Mouse (Mus musculus): Measurements from ENCODE around the gene Carns1. TPM values are rescaled to one million over a fixed set of nuclear protein-coding genes. Genes with fewer than 3 reads are reported as not detected.

Gene Carns1
- polyA plus RNA-seq, 1 experiment = not detected

DNA sequence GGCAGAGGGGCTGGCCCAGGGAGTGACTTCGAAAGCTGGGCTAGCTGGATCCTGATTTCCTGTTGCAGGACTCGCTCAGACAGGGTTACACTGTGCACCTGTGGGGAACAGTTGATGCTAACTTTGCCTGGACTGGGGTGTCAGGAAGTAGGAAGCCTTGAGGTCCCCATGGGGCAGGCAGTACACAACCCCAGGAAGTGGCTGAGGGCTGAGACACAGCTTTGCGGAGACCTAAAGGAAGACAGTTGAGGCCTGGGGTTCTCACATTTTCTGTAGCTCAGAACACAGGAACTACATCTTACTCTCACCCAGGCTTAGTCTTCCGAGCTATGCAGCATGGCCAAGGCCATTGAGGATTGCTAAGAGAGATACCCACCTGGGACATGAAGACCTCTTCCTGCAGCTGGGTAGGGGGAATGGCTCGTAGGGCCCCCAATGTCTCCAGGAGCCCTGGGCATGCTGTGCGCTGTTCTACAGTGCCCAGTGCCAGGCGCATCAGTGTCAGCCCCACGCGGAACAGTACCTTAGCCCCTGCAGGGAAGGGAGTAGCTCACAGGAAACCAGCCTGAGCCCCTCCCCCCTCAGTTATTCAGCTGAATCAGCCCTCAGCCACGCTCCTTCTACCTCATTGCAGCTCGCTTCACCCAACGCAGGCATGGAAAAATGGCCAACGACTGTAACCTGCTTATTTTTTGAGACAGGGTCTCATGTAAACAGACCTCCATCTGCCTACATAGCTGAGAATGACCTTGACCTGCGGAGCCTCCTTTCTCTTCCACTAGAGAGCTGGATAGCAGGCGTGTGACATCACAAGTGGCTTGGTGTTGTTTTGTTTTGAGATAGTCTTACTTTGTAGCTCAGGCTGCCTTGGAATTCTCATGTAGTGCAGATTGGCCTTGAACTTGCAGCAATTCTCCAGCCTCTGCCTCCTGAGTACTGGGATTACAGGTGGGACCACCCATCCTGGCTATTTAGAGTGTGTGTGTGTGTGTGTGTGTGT lies 10.0 kb upstream of the Carns1 start:
- WGBS = 63% methylated on average over 15 of the region's 15 CpGs
- TF ChIP-seq POLR2A (IDR thresholded peaks at IDR 0.05; ENCODE audit: insufficient read depth, low read depth, low read length) = no peak
- no peak for TF ChIP-seq CTCF (IDR thresholded peaks at IDR 0.05; ENCODE audit: insufficient read depth, low read depth, low read length)
- Histone ChIP-seq H3K4me1 (ENCODE audit: control insufficient read depth, insufficient read depth, low read length) (peaks cover 13% of the 10 kb centered on the region), H3K27ac (ENCODE audit: insufficient read depth, low read depth, low read length) (no peak overlapping the region), H3K4me3 (ENCODE audit: insufficient read depth, low read depth, low read length) (no peak overlapping the region)

DNA sequence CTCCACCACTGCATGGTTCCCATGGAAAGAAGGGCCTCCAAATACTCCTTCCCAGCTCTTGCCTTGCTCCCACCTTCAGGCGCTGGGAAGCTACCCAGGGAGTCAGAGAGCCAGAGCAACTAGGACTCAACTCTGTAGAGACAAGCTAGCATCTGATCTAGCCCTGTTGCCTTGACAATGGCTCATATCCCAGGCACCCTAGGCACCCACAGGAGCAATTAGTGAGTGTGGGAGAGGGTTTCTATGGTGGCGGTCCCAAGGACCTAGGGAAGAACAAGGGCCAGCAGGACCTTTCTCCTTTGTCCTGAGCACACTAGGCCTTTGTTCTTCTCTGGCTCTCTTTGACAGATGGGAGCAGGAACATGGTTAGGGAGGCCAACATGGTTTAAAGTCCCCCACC lies 8.4 kb upstream of the Carns1 start:
- TF ChIP-seq POLR2A (IDR thresholded peaks at IDR 0.05; ENCODE audit: insufficient read depth, low read depth, low read length) = no peak
- TF ChIP-seq CTCF (IDR thresholded peaks at IDR 0.05; ENCODE audit: insufficient read depth, low read depth, low read length) = no peak
- 51% methylated on average over 2 of the region's 2 CpGs for WGBS
- peaks cover 13% of the 10 kb centered on the region for H3K4me1 ChIP-seq (ENCODE audit: control insufficient read depth, insufficient read depth, low read length)
- no peak overlapping the region for H3K27ac ChIP-seq (ENCODE audit: insufficient read depth, low read depth, low read length)
- H3K4me3 ChIP-seq (ENCODE audit: insufficient read depth, low read depth, low read length) = no peak overlapping the region

DNA sequence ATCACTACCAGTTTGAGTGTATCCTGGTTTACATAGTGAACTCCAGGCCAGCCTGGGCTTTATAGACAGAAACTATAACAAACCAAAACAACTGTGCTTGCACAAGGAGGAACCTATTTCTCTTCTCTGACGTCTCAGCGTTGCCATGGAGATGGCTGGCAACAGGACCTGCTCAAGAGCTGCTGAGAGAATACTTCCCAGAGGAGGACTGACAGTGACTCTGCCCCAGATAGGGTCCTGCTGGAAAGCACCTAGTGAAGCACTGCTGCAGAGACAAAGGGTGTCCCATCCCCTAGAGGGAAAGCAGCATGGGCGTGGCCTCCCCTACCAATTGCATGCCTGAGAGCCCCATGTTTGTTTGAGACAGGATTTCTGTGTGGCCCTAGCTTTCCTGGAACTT lies 6.6 kb upstream of the Carns1 start:
- Histone ChIP-seq H3K4me3 (ENCODE audit: insufficient read depth, low read depth, low read length) (no peak overlapping the region), H3K27ac (ENCODE audit: insufficient read depth, low read depth, low read length) (no peak overlapping the region), H3K4me1 (ENCODE audit: control insufficient read depth, insufficient read depth, low read length) (peaks cover 10% of the 10 kb centered on the region)
- no peak for TF ChIP-seq CTCF (IDR thresholded peaks at IDR 0.05; ENCODE audit: insufficient read depth, low read depth, low read length)
- no peak for TF ChIP-seq POLR2A (IDR thresholded peaks at IDR 0.05; ENCODE audit: insufficient read depth, low read depth, low read length)
- WGBS = 36% methylated on average over 3 of the region's 3 CpGs

DNA sequence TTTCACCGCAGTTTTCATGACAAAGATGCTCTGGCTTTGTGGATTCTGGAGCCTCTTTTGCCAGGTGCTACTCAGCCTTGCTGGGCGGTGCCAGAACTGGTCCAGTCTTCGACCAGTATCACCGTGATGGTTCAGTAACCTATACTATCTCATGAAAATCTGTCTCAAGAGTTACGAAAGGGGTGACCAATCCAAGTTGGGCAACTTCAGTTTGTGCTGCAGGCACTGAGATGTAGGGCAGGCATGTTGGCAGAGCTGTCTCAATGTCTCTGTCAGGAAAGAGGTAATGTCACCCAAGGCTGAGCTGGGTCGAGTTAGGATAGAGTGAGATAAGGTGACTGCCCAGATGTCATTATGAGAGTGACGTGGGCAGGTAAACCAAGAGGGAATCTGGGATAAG lies 5.1 kb upstream of the Carns1 start:
- peaks cover 12% of the 10 kb centered on the region for H3K4me1 ChIP-seq (ENCODE audit: control insufficient read depth, insufficient read depth, low read length)
- TF ChIP-seq POLR2A (IDR thresholded peaks at IDR 0.05; ENCODE audit: insufficient read depth, low read depth, low read length) (no peak), CTCF (IDR thresholded peaks at IDR 0.05; ENCODE audit: insufficient read depth, low read depth, low read length) (no peak)
- no peak overlapping the region for H3K27ac ChIP-seq (ENCODE audit: insufficient read depth, low read depth, low read length)
- 92% methylated on average over 7 of the region's 7 CpGs for WGBS
- no peak overlapping the region for H3K4me3 ChIP-seq (ENCODE audit: insufficient read depth, low read depth, low read length)

DNA sequence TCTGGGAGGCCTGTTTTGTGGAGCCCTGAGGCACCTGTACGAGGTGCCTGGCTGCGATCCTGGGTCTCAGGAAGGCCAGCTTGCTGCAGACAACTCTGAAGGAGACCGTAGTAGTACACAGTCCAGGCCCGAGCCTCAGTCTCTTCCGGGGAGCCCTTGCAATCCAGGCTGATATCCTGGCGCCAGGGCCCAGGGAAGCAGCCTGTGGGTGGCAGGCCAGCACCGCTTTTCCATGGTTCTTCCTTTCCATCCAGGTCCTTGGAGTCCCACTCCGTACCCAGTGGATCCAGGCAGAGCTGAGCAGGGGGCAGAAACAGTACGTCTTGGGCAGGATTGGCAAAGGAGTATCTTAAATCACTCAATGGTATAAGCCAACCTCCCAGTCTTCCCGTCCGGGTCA lies 2.4 kb downstream of the Carns1 start:
- TF ChIP-seq POLR2A (IDR thresholded peaks at IDR 0.05; ENCODE audit: insufficient read depth, low read depth, low read length) (no peak), CTCF (IDR thresholded peaks at IDR 0.05; ENCODE audit: insufficient read depth, low read depth, low read length) (no peak)
- 71% methylated on average over 11 of the region's 11 CpGs for WGBS
- no peak overlapping the region for H3K27ac ChIP-seq (ENCODE audit: insufficient read depth, low read depth, low read length)
- H3K4me3 ChIP-seq (ENCODE audit: insufficient read depth, low read depth, low read length) = no peak overlapping the region
- H3K4me1 ChIP-seq (ENCODE audit: control insufficient read depth, insufficient read depth, low read length) = peaks cover 15% of the 10 kb centered on the region

DNA sequence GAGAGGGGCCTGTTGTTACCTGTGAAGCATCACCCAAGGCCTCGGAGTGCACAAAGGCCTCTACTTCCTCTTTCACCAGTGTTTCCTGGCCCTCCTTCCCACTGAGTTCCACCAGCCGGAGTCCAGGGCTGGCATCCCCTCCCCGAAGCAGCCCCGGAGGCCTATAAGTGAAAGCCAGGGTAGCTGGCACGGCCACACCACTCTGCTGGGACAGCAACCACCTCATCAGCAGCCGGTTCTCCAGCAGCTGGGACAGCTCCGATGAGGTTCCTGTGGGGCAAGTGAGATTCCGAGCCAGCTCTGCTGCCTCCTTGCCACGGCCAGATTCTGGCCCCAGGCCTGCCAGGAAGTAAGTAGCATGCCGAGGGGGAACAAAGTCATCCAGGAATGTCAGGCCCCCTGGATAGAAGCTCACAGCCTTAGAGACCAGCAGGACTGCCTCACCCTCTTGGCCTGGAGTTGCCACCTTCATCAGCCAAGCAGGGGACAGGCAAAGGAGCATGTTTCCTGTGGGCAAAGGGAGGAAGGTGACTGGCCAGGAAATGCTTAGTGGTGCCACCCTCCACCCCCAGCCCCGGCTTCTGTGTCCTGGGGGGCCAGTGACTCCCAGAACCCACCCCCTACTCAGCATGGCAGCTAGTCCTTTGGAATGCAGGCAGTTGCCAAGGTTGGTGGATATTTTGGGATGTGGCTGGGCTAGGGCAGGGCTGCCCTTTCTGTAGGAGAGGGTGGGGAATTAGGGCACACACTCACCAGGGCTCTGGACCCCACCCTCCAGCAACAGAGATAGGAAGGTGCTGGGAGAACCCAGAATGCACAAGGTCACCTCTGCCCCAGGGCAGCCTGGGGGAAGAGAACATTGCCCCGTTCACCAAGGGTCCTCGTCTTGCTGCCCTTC lies 3.6 kb downstream of the Carns1 start:
- WGBS = 69% methylated on average over 13 of the region's 13 CpGs
- Histone ChIP-seq H3K4me1 (ENCODE audit: control insufficient read depth, insufficient read depth, low read length) (peaks cover 15% of the 10 kb centered on the region), H3K4me3 (ENCODE audit: insufficient read depth, low read depth, low read length) (no peak overlapping the region), H3K27ac (ENCODE audit: insufficient read depth, low read depth, low read length) (no peak overlapping the region)
- no peak for TF ChIP-seq CTCF (IDR thresholded peaks at IDR 0.05; ENCODE audit: insufficient read depth, low read depth, low read length)
- TF ChIP-seq POLR2A (IDR thresholded peaks at IDR 0.05; ENCODE audit: insufficient read depth, low read depth, low read length) = no peak

DNA sequence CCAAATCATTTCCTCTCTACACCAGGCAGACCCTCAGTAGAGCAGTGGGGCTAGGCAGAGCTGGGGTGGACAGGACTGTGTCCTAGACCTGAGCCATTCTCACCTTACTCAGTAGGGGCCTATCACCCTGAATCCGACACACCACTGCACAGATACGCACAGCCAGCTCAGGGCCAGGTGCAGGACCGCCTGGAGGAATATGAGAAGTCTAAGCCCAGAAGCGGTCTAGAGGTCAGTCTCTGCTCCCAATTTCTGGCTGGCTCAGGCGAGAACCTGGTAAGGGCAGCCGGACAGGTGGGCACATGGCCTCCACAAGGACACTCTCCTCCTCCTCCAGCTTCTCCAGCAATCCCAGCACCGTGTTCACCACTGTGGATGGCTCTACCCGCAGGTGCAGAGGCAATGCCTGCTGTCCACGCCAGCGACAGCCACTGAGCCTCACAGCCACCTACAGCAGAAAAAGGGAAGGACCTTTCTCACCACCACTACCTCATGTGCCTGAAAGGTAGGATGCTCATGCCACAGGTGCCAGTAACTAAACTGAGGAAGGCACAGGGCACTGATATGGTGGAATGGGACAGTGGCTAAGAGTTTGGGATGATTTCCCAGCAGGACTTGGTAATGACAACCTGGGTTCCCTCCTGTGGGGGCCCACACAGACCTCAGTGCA lies 4.4 kb downstream of the Carns1 start:
- no peak overlapping the region for H3K27ac ChIP-seq (ENCODE audit: insufficient read depth, low read depth, low read length)
- peaks cover 15% of the 10 kb centered on the region for H3K4me1 ChIP-seq (ENCODE audit: control insufficient read depth, insufficient read depth, low read length)
- WGBS = 94% methylated on average over 10 of the region's 10 CpGs
- H3K4me3 ChIP-seq (ENCODE audit: insufficient read depth, low read depth, low read length) = no peak overlapping the region
- TF ChIP-seq CTCF (IDR thresholded peaks at IDR 0.05; ENCODE audit: insufficient read depth, low read depth, low read length) (no peak), POLR2A (IDR thresholded peaks at IDR 0.05; ENCODE audit: insufficient read depth, low read depth, low read length) (no peak)

DNA sequence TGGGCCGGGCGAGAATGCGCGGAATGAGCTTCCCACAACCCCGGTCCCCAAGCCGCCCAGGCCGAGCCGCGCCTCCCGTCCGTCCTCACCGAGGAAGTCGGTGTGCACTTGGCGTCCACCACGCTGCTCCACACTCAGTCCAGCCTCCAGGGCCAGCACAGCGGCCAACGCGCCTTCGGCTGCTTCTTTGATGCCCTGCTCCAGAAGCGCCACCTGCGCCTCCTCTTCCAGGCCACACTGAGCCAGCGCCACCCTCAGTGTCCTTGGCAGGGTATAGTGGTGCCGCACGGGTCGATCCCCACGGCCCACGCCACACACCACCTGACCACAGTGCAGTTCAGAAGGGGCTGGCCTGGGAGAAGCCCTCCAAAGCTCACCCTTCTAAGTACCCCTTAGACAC lies 5.5 kb downstream of the Carns1 start:
- peaks cover 7% of the 10 kb centered on the region for H3K4me1 ChIP-seq (ENCODE audit: control insufficient read depth, insufficient read depth, low read length)
- 4% methylated on average over 27 of the region's 27 CpGs for WGBS
- peak overlapping the region; percentile 67 for H3K4me3 ChIP-seq (ENCODE audit: insufficient read depth, low read depth, low read length)
- peak overlapping the region; percentile 88 for H3K27ac ChIP-seq (ENCODE audit: insufficient read depth, low read depth, low read length)
- TF ChIP-seq POLR2A (IDR thresholded peaks at IDR 0.05; ENCODE audit: insufficient read depth, low read depth, low read length) (no peak), CTCF (IDR thresholded peaks at IDR 0.05; ENCODE audit: insufficient read depth, low read depth, low read length) (no peak; the same call in 1 of the 2 replicates)
